Mouse (Mus musculus): Measurements from ENCODE around the gene Dnase2b.

GRCm38 (mm10) chr3:146661001-146661400 lies 45.6 kb upstream of the Dnase2b start:
- TF ChIP-seq GATA1 (IDR thresholded peaks at IDR 0.05; ENCODE audit: low read length) = no peak
- TF ChIP-seq TAL1 (IDR thresholded peaks at IDR 0.05; ENCODE audit: low read length) = no peak

All from erythroblast, embryonic 14.5 days (primary cell).